Mouse (Mus musculus): ENCODE measurements at regions not wholly inside any gene's neighbourhood (a gene's known extent, or its start where the extent isn't known, plus 50 kb on each side); places are given as distances from the start of the nearest gene placed in this dataset.

- Histone ChIP-seq H3K4me3 (replicated peaks) (no peak overlapping the region), H3K9ac (no peak overlapping the region), H3K27me3 (no peaks in the 10 kb centered on the region), H3K36me3 (no peaks in the 10 kb centered on the region), H3K4me2 (replicated peaks) (no peak overlapping the region), H3K27ac (replicated peaks) (no peak overlapping the region), H3K9me3 (replicated peaks) (no peaks in the 10 kb centered on the region), H3K4me1 (no peaks in the 10 kb centered on the region)
- WGBS = 55% methylated on average over 6 of the region's 6 CpGs
- ATAC-seq (ENCODE audit: insufficient number of reproducible peaks, low FRiP score, low TSS enrichment, low read depth) = no peak
Observed at GRCm38 (mm10) chr16:63351511-63352125, 497.5 kb downstream of the Pros1 start.

- no peaks in the 10 kb centered on the region for H3K4me1 ChIP-seq
- no peak for ATAC-seq (ENCODE audit: insufficient number of reproducible peaks, low FRiP score, low TSS enrichment, low read depth)
- H3K9me3 ChIP-seq (replicated peaks) = no peaks in the 10 kb centered on the region
- no peaks in the 10 kb centered on the region for H3K36me3 ChIP-seq
- H3K27ac ChIP-seq (replicated peaks) = no peak overlapping the region
- no peaks in the 10 kb centered on the region for H3K27me3 ChIP-seq
- H3K4me2 ChIP-seq (replicated peaks) = no peak overlapping the region
- H3K4me3 ChIP-seq (replicated peaks) = no peak overlapping the region
- WGBS = 84% methylated on average over 5 of the region's 5 CpGs
- H3K9ac ChIP-seq = no peak overlapping the region
Observed at GRCm38 (mm10) chr16:63369868-63370267, 494.1 kb downstream of the Epha3 start.

- Histone ChIP-seq H3K36me3 (no peaks in the 10 kb centered on the region), H3K4me2 (replicated peaks) (no peak overlapping the region), H3K27me3 (no peaks in the 10 kb centered on the region), H3K4me1 (no peaks in the 10 kb centered on the region), H3K9me3 (replicated peaks) (no peaks in the 10 kb centered on the region), H3K9ac (no peak overlapping the region), H3K27ac (replicated peaks) (no peak overlapping the region), H3K4me3 (replicated peaks) (no peak overlapping the region)
- WGBS = 56% methylated on average over 5 of the region's 5 CpGs
- no peak for ATAC-seq (ENCODE audit: insufficient number of reproducible peaks, low FRiP score, low TSS enrichment, low read depth)
Observed at GRCm38 (mm10) chr16:63371275-63371674, 492.7 kb downstream of the Epha3 start.

GRCm38 (mm10) chr16:63404976-63405375, 459.0 kb downstream of the Epha3 start:
- H3K4me1 ChIP-seq = no peaks in the 10 kb centered on the region
- no peak for ATAC-seq (ENCODE audit: insufficient number of reproducible peaks, low FRiP score, low TSS enrichment, low read depth)
- H3K4me3 ChIP-seq (replicated peaks) = no peak overlapping the region
- no peaks in the 10 kb centered on the region for H3K9me3 ChIP-seq (replicated peaks)
- no peak overlapping the region for H3K9ac ChIP-seq
- no peak overlapping the region for H3K27ac ChIP-seq (replicated peaks)
- no peaks in the 10 kb centered on the region for H3K36me3 ChIP-seq
- 61% methylated on average over 1 of the region's 1 CpGs for WGBS
- no peak overlapping the region for H3K4me2 ChIP-seq (replicated peaks)
- H3K27me3 ChIP-seq = no peaks in the 10 kb centered on the region

- Histone ChIP-seq H3K9ac (no peak overlapping the region), H3K4me1 (no peaks in the 10 kb centered on the region), H3K4me2 (replicated peaks) (no peak overlapping the region), H3K27me3 (no peaks in the 10 kb centered on the region), H3K27ac (replicated peaks) (no peak overlapping the region), H3K9me3 (replicated peaks) (no peaks in the 10 kb centered on the region), H3K4me3 (replicated peaks) (no peak overlapping the region), H3K36me3 (no peaks in the 10 kb centered on the region)
- no peak for ATAC-seq (ENCODE audit: insufficient number of reproducible peaks, low FRiP score, low TSS enrichment, low read depth)
- WGBS = 90% methylated on average over 1 of the region's 1 CpGs
Observed at GRCm38 (mm10) chr16:63412656-63413055, 451.3 kb downstream of the Epha3 start.

GRCm38 (mm10) chr16:63452301-63452700, 411.7 kb downstream of the Epha3 start:
- Histone ChIP-seq H3K36me3 (no peaks in the 10 kb centered on the region), H3K4me1 (no peaks in the 10 kb centered on the region), H3K4me3 (replicated peaks) (no peak overlapping the region), H3K9me3 (replicated peaks) (no peaks in the 10 kb centered on the region), H3K4me2 (replicated peaks) (no peak overlapping the region), H3K27me3 (no peaks in the 10 kb centered on the region), H3K27ac (replicated peaks) (no peak overlapping the region), H3K9ac (no peak overlapping the region)
- ATAC-seq (ENCODE audit: insufficient number of reproducible peaks, low FRiP score, low TSS enrichment, low read depth) = no peak
- 50% methylated on average over 4 of the region's 4 CpGs for WGBS

- no peak overlapping the region for H3K27ac ChIP-seq (replicated peaks)
- no peak overlapping the region for H3K4me2 ChIP-seq (replicated peaks)
- ATAC-seq (ENCODE audit: insufficient number of reproducible peaks, low FRiP score, low TSS enrichment, low read depth) = no peak
- H3K9ac ChIP-seq = no peak overlapping the region
- no peaks in the 10 kb centered on the region for H3K27me3 ChIP-seq
- H3K4me3 ChIP-seq (replicated peaks) = no peak overlapping the region
- no peaks in the 10 kb centered on the region for H3K36me3 ChIP-seq
- H3K9me3 ChIP-seq (replicated peaks) = no peaks in the 10 kb centered on the region
- no peaks in the 10 kb centered on the region for H3K4me1 ChIP-seq
- 64% methylated on average over 4 of the region's 4 CpGs for WGBS
Observed at GRCm38 (mm10) chr16:63466615-63467014, 397.4 kb downstream of the Epha3 start.

GRCm38 (mm10) chr16:63468851-63469250, 395.1 kb downstream of the Epha3 start:
- Histone ChIP-seq H3K27me3 (no peaks in the 10 kb centered on the region), H3K36me3 (no peaks in the 10 kb centered on the region)
- ATAC-seq (ENCODE audit: insufficient number of reproducible peaks, low FRiP score, low TSS enrichment, low read depth) = no peak

More at GRCm38 (mm10) chr16:63468851-63469250, 395.1 kb downstream of the Epha3 start:
- no peak overlapping the region for H3K9ac ChIP-seq
- 83% methylated on average over 1 of the region's 1 CpGs for WGBS
- no peak overlapping the region for H3K27ac ChIP-seq (replicated peaks)
- no peak overlapping the region for H3K4me3 ChIP-seq (replicated peaks)
- no peaks in the 10 kb centered on the region for H3K4me1 ChIP-seq
- no peaks in the 10 kb centered on the region for H3K9me3 ChIP-seq (replicated peaks)
- no peak overlapping the region for H3K4me2 ChIP-seq (replicated peaks)

All from embryonic facial prominence, embryonic 15.5 days (tissue).